Mouse (Mus musculus): ENCODE results near the gene Mmp7.

DNA sequence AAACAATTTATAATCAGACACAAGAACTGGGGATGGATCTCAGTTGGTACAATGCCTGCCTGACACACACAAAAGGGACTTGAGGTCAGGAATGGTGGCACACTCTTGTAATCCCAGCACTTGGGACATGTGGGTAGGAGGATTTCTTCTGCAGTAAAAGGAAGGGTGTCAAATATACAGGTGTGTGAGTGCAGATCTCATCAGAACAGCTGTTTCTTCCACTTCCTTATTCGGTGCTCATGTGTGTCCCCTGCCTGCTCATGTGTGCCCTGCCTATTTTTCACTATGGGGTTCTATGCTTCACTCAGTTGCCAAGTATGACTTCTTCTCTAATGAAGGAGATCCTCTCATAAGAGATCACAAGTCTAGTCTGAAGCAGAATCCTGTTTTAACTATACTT is 50.8 kb downstream of the Mmp7 start:
- TF ChIP-seq FLI1 (IDR thresholded peaks at IDR 0.05; ENCODE audit: low read length), result no peak
- no peak for TF ChIP-seq GATA1 (IDR thresholded peaks at IDR 0.05; ENCODE audit: borderline replicate concordance, low read length)

Measured in megakaryocyte, embryonic 14.5 days (primary cell).